Mouse (Mus musculus): ENCODE results near the gene Abhd6. TPM values are rescaled to one million over a fixed set of nuclear protein-coding genes. Genes with fewer than 3 reads are reported as not detected.

Abhd6 gene
- polyA plus RNA-seq, 1 experiment from 2014 or later, result 34.7 TPM

DNA sequence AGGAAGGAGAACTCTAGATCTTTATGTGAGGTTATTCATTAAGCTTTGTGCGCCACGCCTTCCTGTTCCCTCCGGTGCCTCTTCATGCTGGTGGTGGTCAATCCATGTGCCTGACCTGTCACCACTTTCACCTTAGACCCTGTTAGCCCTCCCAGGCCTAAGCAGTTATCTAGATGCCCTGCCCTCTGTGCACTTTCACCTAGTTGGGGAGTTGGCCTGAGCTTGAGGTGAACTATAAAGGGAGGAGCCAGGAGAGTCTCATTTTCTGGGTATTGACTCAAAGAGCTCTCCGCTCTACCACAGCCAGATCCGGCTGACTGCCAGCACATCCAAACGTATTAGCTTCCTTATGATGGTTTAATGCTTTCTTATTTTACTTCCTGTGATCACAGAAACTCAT, 13.6 kb downstream of the Abhd6 start:
- Histone ChIP-seq H3K4me3 (no peak overlapping the region), H3K27me3 (no peaks in the 10 kb centered on the region; the same call in 1 of the 2 replicates), H3K4me1 (0 out of 2 replicates have a peak, but pooled peaks cover 3% of the 10 kb centered on the region), H3K36me3 (no peaks in the 10 kb centered on the region), H3K9me3 (no peaks in the 10 kb centered on the region), H3K27ac (no peak overlapping the region), H3K4me2 (no peak overlapping the region), H3K9ac (no peak overlapping the region)
- WGBS, result 76% methylated on average over 6 of the region's 6 CpGs
- ATAC-seq (ENCODE audit: insufficient number of reproducible peaks, low FRiP score, low TSS enrichment, low read depth), result no peak

DNA sequence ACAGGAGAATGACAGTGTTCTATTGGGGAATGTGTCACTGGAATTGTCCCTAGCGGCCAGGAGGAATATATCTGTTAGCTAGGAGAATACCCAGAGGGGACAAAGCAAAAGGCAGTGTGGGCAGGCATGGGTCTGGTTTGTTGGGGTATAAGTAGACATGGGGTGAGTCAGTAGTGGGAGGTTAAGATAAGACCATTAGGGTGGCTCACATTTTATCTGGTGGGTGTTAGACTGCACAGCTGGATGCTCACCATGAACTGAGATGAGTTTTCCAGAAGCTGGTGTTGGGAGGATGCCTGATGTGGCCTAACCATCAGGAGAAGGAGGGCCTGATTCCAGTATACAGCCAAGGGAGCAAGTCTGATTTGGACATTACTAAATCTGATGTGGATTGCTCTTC, 14.2 kb downstream of the Abhd6 start:
- H3K4me1 ChIP-seq, result 0 out of 2 replicates have a peak, but pooled peaks cover 3% of the 10 kb centered on the region
- no peak overlapping the region for H3K4me3 ChIP-seq
- 82% methylated on average over 1 of the region's 1 CpGs for WGBS
- H3K27ac ChIP-seq, result no peak overlapping the region
- H3K27me3 ChIP-seq, result no peaks in the 10 kb centered on the region; the same call in 1 of the 2 replicates
- no peak for ATAC-seq (ENCODE audit: insufficient number of reproducible peaks, low FRiP score, low TSS enrichment, low read depth)
- H3K4me2 ChIP-seq, result no peak overlapping the region
- H3K36me3 ChIP-seq, result no peaks in the 10 kb centered on the region
- H3K9me3 ChIP-seq, result no peaks in the 10 kb centered on the region
- no peak overlapping the region for H3K9ac ChIP-seq

DNA sequence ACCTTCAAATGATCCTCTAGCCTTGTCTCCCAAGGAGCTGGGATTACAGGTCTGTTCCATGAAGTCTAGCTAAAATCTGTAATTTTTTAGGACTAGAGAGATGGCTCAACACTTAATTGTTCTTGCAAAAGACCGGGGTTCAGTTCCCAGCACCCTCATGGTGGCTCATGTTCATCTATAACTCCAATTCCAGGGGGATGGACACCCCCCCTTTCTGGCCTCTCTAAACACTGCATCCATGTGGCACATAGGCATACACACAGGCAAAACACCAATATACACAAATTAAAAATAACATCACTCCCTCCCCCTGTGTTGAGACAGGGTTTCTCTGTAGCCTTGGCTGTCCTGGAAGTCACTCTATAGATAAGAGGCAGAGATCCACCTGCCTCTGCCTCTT, 17.3 kb downstream of the Abhd6 start:
- H3K36me3 ChIP-seq, result no peaks in the 10 kb centered on the region
- H3K9me3 ChIP-seq, result no peaks in the 10 kb centered on the region
- H3K4me1 ChIP-seq, result no peaks in the 10 kb centered on the region
- no peak overlapping the region for H3K9ac ChIP-seq
- no peak overlapping the region for H3K4me3 ChIP-seq
- H3K4me2 ChIP-seq, result no peak overlapping the region
- ATAC-seq (ENCODE audit: insufficient number of reproducible peaks, low FRiP score, low TSS enrichment, low read depth), result no peak
- no peak overlapping the region for H3K27ac ChIP-seq
- no peaks in the 10 kb centered on the region; the same call in 1 of the 2 replicates for H3K27me3 ChIP-seq
- WGBS, result 95% methylated on average over 1 of the region's 1 CpGs

DNA sequence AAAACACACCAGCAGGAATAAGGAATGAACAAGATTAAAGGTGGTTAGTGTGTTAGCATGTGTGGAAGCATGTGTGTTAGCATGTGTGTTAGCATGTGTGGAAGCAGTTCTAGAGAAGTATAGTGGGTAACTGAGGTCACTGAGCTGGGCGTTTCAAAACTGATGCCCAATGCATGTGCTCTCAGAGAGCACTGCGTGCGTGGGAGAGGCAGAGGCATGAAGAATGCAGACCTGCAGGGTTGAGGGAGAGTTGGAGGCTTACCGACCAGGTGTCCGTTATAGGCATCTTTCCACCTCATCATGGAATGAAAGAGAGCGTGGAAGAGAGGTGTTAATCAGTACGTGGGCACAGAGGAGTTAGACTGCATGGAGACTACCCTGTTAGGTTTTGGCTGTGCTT, 17.8 kb downstream of the Abhd6 start:
- H3K4me2 ChIP-seq, result no peak overlapping the region
- H3K36me3 ChIP-seq, result no peaks in the 10 kb centered on the region
- H3K4me1 ChIP-seq, result no peaks in the 10 kb centered on the region
- H3K9ac ChIP-seq, result no peak overlapping the region
- no peak overlapping the region for H3K4me3 ChIP-seq
- no peak for ATAC-seq (ENCODE audit: insufficient number of reproducible peaks, low FRiP score, low TSS enrichment, low read depth)
- H3K27ac ChIP-seq, result no peak overlapping the region
- 76% methylated on average over 7 of the region's 7 CpGs for WGBS
- H3K9me3 ChIP-seq, result no peaks in the 10 kb centered on the region
- no peaks in the 10 kb centered on the region; the same call in 1 of the 2 replicates for H3K27me3 ChIP-seq

DNA sequence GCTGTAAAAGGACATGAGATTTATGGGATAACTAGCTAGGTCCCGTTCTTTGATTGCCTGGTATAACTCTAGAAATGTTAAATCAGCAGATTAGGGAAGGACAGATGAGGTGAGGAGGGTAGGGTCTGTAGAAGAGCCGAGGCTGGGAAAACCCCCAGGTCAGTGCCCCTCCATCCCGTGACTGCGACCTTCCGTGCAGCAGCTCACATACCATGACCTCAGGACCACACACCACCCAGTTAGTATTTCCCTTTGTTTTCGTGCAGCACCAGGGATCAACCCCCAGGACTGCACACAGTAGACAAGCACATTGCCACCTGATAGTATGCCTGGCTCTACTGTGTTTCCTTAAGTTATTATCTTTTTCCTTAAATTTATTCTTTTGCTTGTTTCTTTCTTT, 21.8 kb downstream of the Abhd6 start:
- H3K4me1 ChIP-seq, result no peaks in the 10 kb centered on the region
- H3K27ac ChIP-seq, result no peak overlapping the region
- no peaks in the 10 kb centered on the region for H3K9me3 ChIP-seq
- no peak overlapping the region for H3K4me3 ChIP-seq
- no peak for ATAC-seq (ENCODE audit: insufficient number of reproducible peaks, low FRiP score, low TSS enrichment, low read depth)
- no peak overlapping the region for H3K9ac ChIP-seq
- no peaks in the 10 kb centered on the region for H3K27me3 ChIP-seq
- no peak overlapping the region for H3K4me2 ChIP-seq
- WGBS, result 51% methylated on average over 6 of the region's 6 CpGs
- no peaks in the 10 kb centered on the region for H3K36me3 ChIP-seq

DNA sequence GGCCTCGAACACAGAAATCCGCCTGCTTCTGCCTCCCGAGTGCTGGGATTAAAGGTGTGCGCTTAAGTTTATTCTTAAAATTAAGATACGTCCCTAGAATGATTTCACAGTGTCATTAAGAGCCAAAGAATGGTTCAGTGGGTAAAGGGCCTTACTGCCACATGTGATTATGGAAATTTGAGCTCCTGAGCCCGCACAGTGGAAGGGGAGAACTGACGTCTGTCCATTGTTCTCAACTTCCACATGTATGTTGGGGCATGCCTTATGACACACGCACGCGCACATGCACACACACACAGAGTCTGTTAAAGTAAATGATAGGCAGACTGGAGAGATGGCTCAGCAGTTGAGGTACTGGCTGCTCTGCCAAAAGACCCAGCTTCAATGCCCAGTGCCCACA, 22.2 kb downstream of the Abhd6 start:
- H3K36me3 ChIP-seq, result no peaks in the 10 kb centered on the region
- no peak overlapping the region for H3K4me3 ChIP-seq
- no peaks in the 10 kb centered on the region for H3K4me1 ChIP-seq
- no peaks in the 10 kb centered on the region for H3K27me3 ChIP-seq
- WGBS, result 86% methylated on average over 10 of the region's 10 CpGs
- no peak overlapping the region for H3K27ac ChIP-seq
- no peak for ATAC-seq (ENCODE audit: insufficient number of reproducible peaks, low FRiP score, low TSS enrichment, low read depth)
- H3K9ac ChIP-seq, result no peak overlapping the region
- H3K9me3 ChIP-seq, result no peaks in the 10 kb centered on the region
- H3K4me2 ChIP-seq, result no peak overlapping the region

DNA sequence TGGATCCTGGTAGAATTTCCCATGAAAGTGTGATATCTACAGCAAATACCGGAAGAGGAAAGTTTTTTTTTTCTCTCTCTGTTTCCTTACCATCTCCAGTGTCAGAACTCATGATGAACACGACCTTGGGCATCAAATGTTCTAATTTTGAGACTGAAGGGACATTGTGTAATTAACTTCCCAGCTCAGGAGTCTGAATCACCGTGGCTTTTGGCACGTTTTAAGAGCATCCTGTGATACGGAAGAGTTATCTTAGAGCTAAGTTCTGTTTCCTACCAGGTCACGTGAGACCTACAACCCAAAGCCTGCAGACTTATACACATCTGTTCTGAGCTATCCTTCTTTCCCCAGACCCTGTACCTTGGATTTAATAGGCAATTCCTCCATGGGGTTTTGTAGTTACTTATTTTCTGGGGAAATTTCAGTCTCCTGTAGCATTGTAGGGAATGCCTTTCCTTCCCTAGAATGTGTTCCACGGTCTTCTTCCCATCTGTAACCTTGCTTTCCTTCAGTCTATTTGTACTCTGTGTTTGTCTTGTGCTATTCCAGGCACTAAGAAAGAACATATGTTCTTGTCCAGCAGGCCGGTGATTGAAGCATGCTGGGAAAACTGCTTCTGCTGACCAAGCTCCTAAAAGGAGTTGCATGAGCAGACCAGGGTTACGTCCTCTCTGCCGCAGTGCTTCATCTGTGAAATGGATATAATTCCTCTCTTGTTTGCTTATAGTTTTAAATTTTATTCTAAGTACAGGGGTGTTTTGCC, 24.2 kb downstream of the Abhd6 start:
- H3K9me3 ChIP-seq, result no peaks in the 10 kb centered on the region
- WGBS, result 62% methylated on average over 10 of the region's 10 CpGs
- no peaks in the 10 kb centered on the region for H3K4me1 ChIP-seq
- no peak overlapping the region for H3K4me2 ChIP-seq
- H3K27me3 ChIP-seq, result no peaks in the 10 kb centered on the region
- H3K36me3 ChIP-seq, result no peaks in the 10 kb centered on the region
- no peak overlapping the region for H3K27ac ChIP-seq
- no peak overlapping the region for H3K9ac ChIP-seq
- H3K4me3 ChIP-seq, result no peak overlapping the region
- ATAC-seq (ENCODE audit: insufficient number of reproducible peaks, low FRiP score, low TSS enrichment, low read depth), result no peak

DNA sequence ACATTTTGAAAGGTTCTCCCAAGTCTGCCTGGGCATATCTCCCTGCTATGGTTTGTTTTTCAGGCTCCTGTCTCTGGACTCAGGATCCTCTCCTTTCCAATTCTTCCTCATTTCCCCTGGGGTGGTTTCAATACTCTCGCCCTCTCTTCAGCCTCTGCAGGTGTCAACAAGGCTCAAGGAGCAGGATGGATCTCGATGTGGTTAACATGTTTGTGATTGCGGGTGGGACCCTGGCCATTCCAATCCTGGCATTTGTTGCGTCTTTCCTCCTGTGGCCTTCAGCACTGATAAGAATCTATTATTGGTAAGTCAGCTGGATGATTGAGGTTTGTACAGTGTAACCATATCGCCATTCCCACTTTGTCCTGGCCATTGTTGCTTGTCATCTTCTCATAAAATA, 25.4 kb downstream of the Abhd6 start:
- H3K36me3 ChIP-seq, result no peaks in the 10 kb centered on the region
- 77% methylated on average over 5 of the region's 5 CpGs for WGBS
- H3K9ac ChIP-seq, result no peak overlapping the region
- no peak overlapping the region for H3K27ac ChIP-seq
- H3K4me2 ChIP-seq, result no peak overlapping the region
- ATAC-seq (ENCODE audit: insufficient number of reproducible peaks, low FRiP score, low TSS enrichment, low read depth), result no peak
- H3K4me3 ChIP-seq, result no peak overlapping the region
- no peaks in the 10 kb centered on the region for H3K9me3 ChIP-seq
- no peaks in the 10 kb centered on the region for H3K4me1 ChIP-seq
- H3K27me3 ChIP-seq, result no peaks in the 10 kb centered on the region

DNA sequence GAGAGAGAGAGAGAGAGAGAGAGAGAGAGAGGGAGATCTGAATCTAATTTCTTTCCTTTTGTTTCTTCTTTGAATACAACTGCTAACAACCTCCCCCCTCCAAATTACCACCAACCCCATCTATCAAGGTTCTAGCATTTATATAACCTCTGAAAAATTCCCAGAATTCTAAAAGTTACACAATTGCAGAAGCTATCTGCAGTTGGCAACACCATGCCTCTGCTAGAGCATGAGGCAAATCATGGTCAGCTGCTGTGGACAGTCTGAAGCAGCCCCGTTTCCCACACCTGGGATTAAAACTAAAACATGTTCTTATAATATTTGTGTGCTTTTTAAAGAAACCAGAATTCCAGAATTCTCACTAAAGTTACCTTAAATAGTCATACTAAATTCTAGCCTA, 27.1 kb downstream of the Abhd6 start:
- 82% methylated on average over 1 of the region's 1 CpGs for WGBS
- H3K4me1 ChIP-seq, result no peaks in the 10 kb centered on the region
- no peak overlapping the region for H3K9ac ChIP-seq
- no peaks in the 10 kb centered on the region for H3K9me3 ChIP-seq
- H3K36me3 ChIP-seq, result no peaks in the 10 kb centered on the region
- H3K27ac ChIP-seq, result no peak overlapping the region
- no peak overlapping the region for H3K4me2 ChIP-seq
- H3K27me3 ChIP-seq, result no peaks in the 10 kb centered on the region
- no peak overlapping the region for H3K4me3 ChIP-seq
- no peak for ATAC-seq (ENCODE audit: insufficient number of reproducible peaks, low FRiP score, low TSS enrichment, low read depth)

DNA sequence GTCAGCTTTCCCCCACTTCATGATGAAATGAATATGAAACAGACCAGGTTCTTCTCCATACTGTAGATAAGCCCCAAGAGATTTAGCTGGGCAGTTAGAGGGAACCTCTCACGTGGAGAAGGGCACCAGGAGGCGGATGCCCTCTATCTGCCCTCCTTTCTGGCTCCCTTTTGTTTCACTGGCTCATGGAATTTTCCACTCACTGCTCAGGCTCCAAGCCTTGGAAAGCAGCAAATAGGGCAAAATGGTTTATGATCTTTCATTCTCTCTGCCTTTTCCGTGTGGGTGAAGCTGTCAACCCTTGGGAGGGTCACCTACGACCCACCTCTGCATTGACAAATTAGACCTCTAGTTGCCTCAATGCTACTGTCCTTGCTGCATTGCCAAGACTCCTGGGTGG, 27.8 kb downstream of the Abhd6 start:
- Histone ChIP-seq H3K9me3 (no peaks in the 10 kb centered on the region), H3K4me1 (no peaks in the 10 kb centered on the region), H3K4me2 (no peak overlapping the region), H3K27me3 (no peaks in the 10 kb centered on the region), H3K4me3 (no peak overlapping the region), H3K27ac (no peak overlapping the region), H3K36me3 (no peaks in the 10 kb centered on the region), H3K9ac (no peak overlapping the region)
- ATAC-seq (ENCODE audit: insufficient number of reproducible peaks, low FRiP score, low TSS enrichment, low read depth), result no peak
- WGBS, result 54% methylated on average over 4 of the region's 4 CpGs

DNA sequence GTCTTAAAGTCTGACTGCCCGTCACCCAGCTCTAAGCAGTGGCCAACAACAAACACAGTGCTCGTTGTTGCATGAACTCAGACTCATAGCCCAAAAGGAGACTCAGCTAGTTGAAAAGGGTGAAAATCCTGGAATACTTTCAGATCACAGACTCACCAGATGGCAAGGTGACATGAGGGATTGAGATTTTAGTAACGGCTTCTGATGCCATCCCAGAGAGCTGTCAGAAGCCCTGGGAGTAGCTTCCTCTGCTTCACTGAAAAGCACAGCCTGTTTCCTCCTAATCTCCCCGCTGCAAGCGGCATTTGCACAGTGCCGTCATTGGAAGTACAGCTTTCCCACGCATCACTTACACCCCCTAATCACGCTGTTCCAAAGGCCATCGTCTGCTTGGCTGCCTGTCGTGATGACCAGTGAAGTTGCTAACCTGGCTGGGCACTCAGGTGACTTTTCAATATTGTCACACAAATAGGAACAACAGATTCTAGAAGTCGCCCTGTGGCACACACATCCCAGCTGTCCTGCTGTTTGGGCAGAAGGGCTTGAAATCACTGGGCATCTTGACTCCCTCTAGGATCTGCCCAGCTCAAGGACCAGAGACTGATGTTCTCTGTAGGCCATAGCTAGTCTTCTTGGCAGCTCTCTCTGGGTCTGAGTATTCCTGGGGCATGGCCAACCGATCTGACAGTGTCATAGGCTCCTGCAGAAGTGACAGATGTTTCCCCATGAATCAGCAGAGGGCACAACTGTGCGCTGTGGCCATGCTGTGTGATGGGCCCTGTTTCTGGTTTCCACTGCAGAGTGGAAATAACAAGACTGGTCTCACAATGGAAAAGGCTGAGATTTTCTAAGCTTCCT, 29.6 kb downstream of the Abhd6 start:
- Histone ChIP-seq H3K27ac (no peak overlapping the region), H3K4me1 (no peaks in the 10 kb centered on the region), H3K9ac (no peak overlapping the region), H3K9me3 (no peaks in the 10 kb centered on the region), H3K4me2 (no peak overlapping the region), H3K4me3 (no peak overlapping the region), H3K27me3 (no peaks in the 10 kb centered on the region), H3K36me3 (no peaks in the 10 kb centered on the region)
- WGBS, result 86% methylated on average over 13 of the region's 13 CpGs
- ATAC-seq (ENCODE audit: insufficient number of reproducible peaks, low FRiP score, low TSS enrichment, low read depth), result no peak

DNA sequence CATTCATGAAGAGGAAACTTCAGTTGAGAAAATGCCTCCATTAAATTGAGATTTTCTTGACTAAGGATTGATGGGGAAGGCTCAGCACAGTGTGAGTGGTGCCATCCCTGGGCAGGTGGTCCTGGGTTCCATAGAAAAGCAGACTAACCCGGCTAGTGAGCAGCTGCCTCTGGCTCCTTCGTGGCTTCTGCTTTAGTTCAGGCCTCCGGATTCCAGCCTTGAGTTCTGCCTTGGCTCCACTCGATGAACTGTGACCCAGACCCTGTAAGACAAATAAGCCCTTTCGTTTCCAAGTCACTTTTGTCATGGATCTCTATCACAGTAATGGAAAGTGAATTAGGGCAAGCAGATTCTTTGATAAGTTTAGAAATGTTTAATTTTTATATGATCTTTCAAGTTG, 31.9 kb downstream of the Abhd6 start:
- no peak overlapping the region for H3K4me2 ChIP-seq
- no peak for ATAC-seq (ENCODE audit: insufficient number of reproducible peaks, low FRiP score, low TSS enrichment, low read depth)
- no peak overlapping the region for H3K9ac ChIP-seq
- no peak overlapping the region for H3K4me3 ChIP-seq
- H3K27ac ChIP-seq, result no peak overlapping the region
- no peaks in the 10 kb centered on the region for H3K36me3 ChIP-seq
- no peaks in the 10 kb centered on the region for H3K9me3 ChIP-seq
- no peaks in the 10 kb centered on the region for H3K4me1 ChIP-seq
- 73% methylated on average over 5 of the region's 5 CpGs for WGBS
- no peaks in the 10 kb centered on the region for H3K27me3 ChIP-seq
